Mouse (Mus musculus): Measurements from ENCODE around the gene Fstl4. TPM values are rescaled to one million over a fixed set of nuclear protein-coding genes. Genes with fewer than 3 reads are reported as not detected.

Gene Fstl4
- polyA plus RNA-seq, 1 experiment from 2014 or later = 0.49 TPM

DNA sequence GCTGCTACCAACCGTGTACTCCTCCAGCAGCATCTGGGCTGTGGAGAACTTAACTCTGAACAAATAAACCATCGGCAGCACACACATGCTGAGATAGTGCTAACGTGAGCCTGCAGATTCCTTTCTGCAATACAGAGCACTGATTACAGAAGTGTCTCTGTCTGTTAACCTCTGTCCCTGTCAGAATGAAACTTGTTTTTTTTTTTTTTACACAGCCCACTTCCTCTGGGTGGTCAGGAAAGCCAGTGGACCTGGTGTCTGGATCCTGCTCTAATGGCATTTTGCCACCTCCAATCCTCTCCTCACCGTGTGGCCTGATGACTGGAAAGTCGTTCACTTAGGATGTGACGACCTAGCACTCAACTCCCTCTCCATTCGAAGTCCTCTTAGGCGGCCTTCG is 469.2 kb downstream of the Fstl4 start:
- Histone ChIP-seq H3K9ac (ENCODE audit: low read length) (no peak overlapping the region), H3K9me3 (ENCODE audit: control insufficient read depth, low read length) (no peaks in the 10 kb centered on the region), H3K4me2 (ENCODE audit: low read depth, severe bottlenecking) (no peak overlapping the region), H3K4me3 (ENCODE audit: low read depth, low read length) (no peak overlapping the region), H3K27ac (replicated peaks; ENCODE audit: low read depth, low read length) (no peak overlapping the region), H3K4me1 (ENCODE audit: control insufficient read depth, insufficient read depth, low read length) (no peaks in the 10 kb centered on the region), H3K36me3 (ENCODE audit: control insufficient read depth, insufficient read depth, low read length) (no peaks in the 10 kb centered on the region), H3K27me3 (ENCODE audit: control insufficient read depth, insufficient read depth, low read length) (no peaks in the 10 kb centered on the region)
- WGBS = 71% methylated on average over 9 of the region's 9 CpGs
- no peak for ATAC-seq (ENCODE audit: insufficient number of reproducible peaks, low FRiP score, low TSS enrichment, low read depth)
- no peak for DNase-seq (ENCODE audit: low spot score)

All from limb, embryonic 11.5 days (tissue).